Mouse (Mus musculus) C2C12 (cell line): Measurements from ENCODE around the gene 4930467E23Rik.
"Not testable (repeated sequence)": the region's sequence is repeated elsewhere in the genome, so short reads cannot be mapped to it uniquely, and the experiment has no call there.

Experiments
- CTCF ChIP-seq: IDR thresholded peaks from one replicate; pipeline ENCODE4 v1.5.1; 2011; ENCODE audit not compliant: control insufficient read depth, insufficient read depth, insufficient read length
- FOSL1 ChIP-seq: IDR thresholded peaks from one replicate; pipeline ENCODE4 v1.8.0; 2011; ENCODE audit warnings: mild to moderate bottlenecking, low read length; ENCODE audit not compliant: poor library complexity, insufficient read depth, severe bottlenecking
- MYOD1 ChIP-seq: IDR thresholded peaks from one replicate; pipeline ENCODE4 v1.6.1; 2011; ENCODE audit warnings: low read depth; ENCODE audit not compliant: control insufficient read depth, insufficient read length
- USF1 ChIP-seq: IDR thresholded peaks from one replicate; pipeline ENCODE4 v1.6.1; 2011; ENCODE audit warnings: low read depth, mild to moderate bottlenecking, control low read depth, moderate library complexity

- TF ChIP-seq FOSL1, CTCF, USF1, MYOD1: not testable (repeated sequence)
Observed at GRCm38 (mm10) chr8:19776311-19776710, 46.9 kb downstream of the 4930467E23Rik start.
